Mouse (Mus musculus): ENCODE data around the gene Dclre1c. TPM values are rescaled to one million over a fixed set of nuclear protein-coding genes. Genes with fewer than 3 reads are reported as not detected.
"Not testable (repeated sequence)": the region's sequence is repeated elsewhere in the genome, so short reads cannot be mapped to it uniquely, and the experiment has no call there.

Gene Dclre1c
- 7.3 and 9.9 TPM in 2 replicates for polyA plus RNA-seq (2015; fragmentation: Nextera tagmentation; extraction: Ambion mirVana)

GRCm38 (mm10) chr2:3423841-3424578, at the start of gene Dclre1c:
Dclre1c (plus strand) TSS chr2:3424131.
- WGBS = 2% methylated on average over 29 of the region's 29 CpGs
- H3K27ac ChIP-seq (replicated peaks) = no peak within 1 kb of the TSS
- no peaks in the 10 kb centered on the region for H3K9me3 ChIP-seq
- peak within 1 kb of the TSS; percentile 69 for H3K9ac ChIP-seq
- no peaks in the 10 kb centered on the region for H3K36me3 ChIP-seq
- ATAC-seq (ENCODE audit: low read depth) = peak; percentile 98
- H3K27me3 ChIP-seq = no peaks in the 10 kb centered on the region
- peaks cover 25% of the 10 kb centered on the region for H3K4me1 ChIP-seq (replicated peaks)
- peak within 1 kb of the TSS; percentile 92 for H3K4me2 ChIP-seq
- H3K4me3 ChIP-seq = peak within 1 kb of the TSS; percentile 58

GRCm38 (mm10) chr2:3387105-3387860, 36.6 kb upstream of the Dclre1c start:
- H3K4me3 ChIP-seq = no peak overlapping the region
- no peaks in the 10 kb centered on the region for H3K4me1 ChIP-seq (replicated peaks)
- no peak overlapping the region for H3K27ac ChIP-seq (replicated peaks)
- WGBS = 80% methylated on average over 6 of the region's 6 CpGs
- H3K9ac ChIP-seq = no peak overlapping the region
- no peak overlapping the region for H3K4me2 ChIP-seq
- no peaks in the 10 kb centered on the region for H3K36me3 ChIP-seq
- H3K9me3 ChIP-seq = no peaks in the 10 kb centered on the region
- no peak for ATAC-seq (ENCODE audit: low read depth)
- no peaks in the 10 kb centered on the region for H3K27me3 ChIP-seq

- no peak for ATAC-seq (ENCODE audit: low read depth)
- no peaks in the 10 kb centered on the region for H3K9me3 ChIP-seq
- WGBS = 83% methylated on average over 2 of the region's 2 CpGs
Measured at GRCm38 (mm10) chr2:3391945-3392344, 32.0 kb upstream of the Dclre1c start.

GRCm38 (mm10) chr2:3397110-3397509, 26.8 kb upstream of the Dclre1c start, which contains the start of gene Olah:
Olah (minus strand) TSS chr2:3397210.
- H3K9me3 ChIP-seq; H3K9ac ChIP-seq; H3K36me3 ChIP-seq; H3K4me3 ChIP-seq; ATAC-seq (ENCODE audit: low read depth); H3K4me2 ChIP-seq; H3K4me1 ChIP-seq (replicated peaks); H3K27ac ChIP-seq (replicated peaks); H3K27me3 ChIP-seq: not testable (repeated sequence)
- WGBS = 76% methylated on average over 10 of the region's 10 CpGs

More at GRCm38 (mm10) chr2:3391945-3392344, 32.0 kb upstream of the Dclre1c start:
- H3K36me3 ChIP-seq = no peaks in the 10 kb centered on the region
- no peak overlapping the region for H3K4me3 ChIP-seq
- H3K4me1 ChIP-seq (replicated peaks) = no peaks in the 10 kb centered on the region
- no peak overlapping the region for H3K27ac ChIP-seq (replicated peaks)
- no peaks in the 10 kb centered on the region for H3K27me3 ChIP-seq
- no peak overlapping the region for H3K4me2 ChIP-seq
- no peak overlapping the region for H3K9ac ChIP-seq

- no peaks in the 10 kb centered on the region for H3K27me3 ChIP-seq
Measured at GRCm38 (mm10) chr2:3405981-3406380, 17.9 kb upstream of the Dclre1c start.

GRCm38 (mm10) chr2:3407756-3408155, 16.2 kb upstream of the Dclre1c start:
- H3K4me2 ChIP-seq = no peak overlapping the region
- WGBS = 79% methylated on average over 7 of the region's 7 CpGs
- no peaks in the 10 kb centered on the region for H3K9me3 ChIP-seq
- H3K9ac ChIP-seq = no peak overlapping the region
- no peaks in the 10 kb centered on the region for H3K36me3 ChIP-seq
- H3K27me3 ChIP-seq = no peaks in the 10 kb centered on the region
- H3K27ac ChIP-seq (replicated peaks) = no peak overlapping the region
- no peak for ATAC-seq (ENCODE audit: low read depth)
- no peak overlapping the region for H3K4me3 ChIP-seq
- H3K4me1 ChIP-seq (replicated peaks) = no peaks in the 10 kb centered on the region

More at GRCm38 (mm10) chr2:3405981-3406380, 17.9 kb upstream of the Dclre1c start:
- no peak overlapping the region for H3K9ac ChIP-seq
- WGBS = 84% methylated on average over 4 of the region's 4 CpGs
- no peak overlapping the region for H3K4me3 ChIP-seq
- no peak overlapping the region for H3K27ac ChIP-seq (replicated peaks)
- H3K9me3 ChIP-seq = no peaks in the 10 kb centered on the region
- no peaks in the 10 kb centered on the region for H3K36me3 ChIP-seq
- no peak overlapping the region for H3K4me2 ChIP-seq
- H3K4me1 ChIP-seq (replicated peaks) = no peaks in the 10 kb centered on the region
- no peak for ATAC-seq (ENCODE audit: low read depth)

GRCm38 (mm10) chr2:3414241-3414640, 9.7 kb upstream of the Dclre1c start:
- Histone ChIP-seq H3K36me3 (no peaks in the 10 kb centered on the region), H3K4me2 (no peak overlapping the region), H3K4me1 (replicated peaks) (peaks cover 7% of the 10 kb centered on the region), H3K27ac (replicated peaks) (no peak overlapping the region), H3K9me3 (no peaks in the 10 kb centered on the region), H3K9ac (no peak overlapping the region), H3K4me3 (no peak overlapping the region), H3K27me3 (peaks cover 32% of the 10 kb centered on the region)
- no peak for ATAC-seq (ENCODE audit: low read depth)
- WGBS = 33% methylated on average over 4 of the region's 4 CpGs

- H3K4me1 ChIP-seq (replicated peaks) = peaks cover 15% of the 10 kb centered on the region
- H3K4me2 ChIP-seq = no peak overlapping the region
- 62% methylated on average over 1 of the region's 1 CpGs for WGBS
- H3K36me3 ChIP-seq = no peaks in the 10 kb centered on the region
- H3K27me3 ChIP-seq = peaks cover 32% of the 10 kb centered on the region
- ATAC-seq (ENCODE audit: low read depth) = no peak
- no peaks in the 10 kb centered on the region for H3K9me3 ChIP-seq
- no peak overlapping the region for H3K9ac ChIP-seq
- no peak overlapping the region for H3K4me3 ChIP-seq
- H3K27ac ChIP-seq (replicated peaks) = no peak overlapping the region
Measured at GRCm38 (mm10) chr2:3415676-3416075, 8.3 kb upstream of the Dclre1c start.

GRCm38 (mm10) chr2:3418883-3419431, 5.0 kb upstream of the Dclre1c start:
- WGBS = 2% methylated on average over 38 of the region's 38 CpGs
- peaks cover 32% of the 10 kb centered on the region for H3K27me3 ChIP-seq
- H3K4me2 ChIP-seq = peak overlapping the region; percentile 69
- H3K4me1 ChIP-seq (replicated peaks) = peaks cover 22% of the 10 kb centered on the region
- peak; percentile 92 for ATAC-seq (ENCODE audit: low read depth)
- H3K9ac ChIP-seq = peak overlapping the region; percentile 67
- H3K9me3 ChIP-seq = no peaks in the 10 kb centered on the region
- H3K4me3 ChIP-seq = peak overlapping the region; percentile 57
- no peak overlapping the region for H3K27ac ChIP-seq (replicated peaks)
- H3K36me3 ChIP-seq = no peaks in the 10 kb centered on the region

- no peaks in the 10 kb centered on the region for H3K9me3 ChIP-seq
- no peak for ATAC-seq (ENCODE audit: low read depth)
- no peak overlapping the region for H3K27ac ChIP-seq (replicated peaks)
- peaks cover 28% of the 10 kb centered on the region for H3K27me3 ChIP-seq
- H3K36me3 ChIP-seq = no peaks in the 10 kb centered on the region
- no peak overlapping the region for H3K9ac ChIP-seq
- H3K4me3 ChIP-seq = no peak overlapping the region
- WGBS = 35% methylated on average over 4 of the region's 4 CpGs
- H3K4me2 ChIP-seq = no peak overlapping the region
- peaks cover 31% of the 10 kb centered on the region for H3K4me1 ChIP-seq (replicated peaks)
Measured at GRCm38 (mm10) chr2:3420157-3420556, 3.8 kb upstream of the Dclre1c start.

GRCm38 (mm10) chr2:3422548-3422947, 1.4 kb upstream of the Dclre1c start, which contains the start of gene Meig1:
Meig1 (minus strand) TSS chr2:3422648.
- Histone ChIP-seq H3K4me3 (no peak within 1 kb of the TSS), H3K4me2 (peak within 1 kb of the TSS; percentile 92)

GRCm38 (mm10) chr2:3424579-3424910, 614 bp downstream of the Dclre1c start:
- Histone ChIP-seq H3K4me3 (peak overlapping the region; percentile 58), H3K4me2 (peak overlapping the region; percentile 92), H3K9ac (peak overlapping the region; percentile 69), H3K36me3 (peaks cover 5% of the 10 kb centered on the region; the same call in 1 of the 2 replicates), H3K27me3 (no peaks in the 10 kb centered on the region), H3K4me1 (replicated peaks) (peaks cover 22% of the 10 kb centered on the region), H3K9me3 (no peaks in the 10 kb centered on the region), H3K27ac (replicated peaks) (no peak overlapping the region)
- ATAC-seq (ENCODE audit: low read depth) = no peak; the same call in 1 of the 2 replicates
- 11% methylated on average over 9 of the region's 10 CpGs for WGBS

More at GRCm38 (mm10) chr2:3422548-3422947, 1.4 kb upstream of the Dclre1c start, which contains the start of gene Meig1:
- 75% methylated on average over 3 of the region's 3 CpGs for WGBS
- Histone ChIP-seq H3K9me3 (no peaks in the 10 kb centered on the region), H3K36me3 (no peaks in the 10 kb centered on the region), H3K4me1 (replicated peaks) (peaks cover 31% of the 10 kb centered on the region), H3K9ac (no peak within 1 kb of the TSS), H3K27me3 (peaks cover 8% of the 10 kb centered on the region), H3K27ac (replicated peaks) (no peak within 1 kb of the TSS)
- ATAC-seq (ENCODE audit: low read depth) = no peak
